Mouse (Mus musculus) E14TG2a.4 (cell line): ENCODE results near the gene Zfp341.

ENCODE experiments used
- CTCF ChIP-seq: conservative IDR thresholded peaks from 2 replicates; pipeline ENCODE4 v1.5.1; 2014; ENCODE audit warnings: low read length
- NANOG ChIP-seq: IDR thresholded peaks from 2 replicates; pipeline ENCODE4 v1.6.1; 2014; ENCODE audit warnings: borderline replicate concordance, low read length, mixed read lengths
- POU5F1 ChIP-seq: IDR thresholded peaks from 2 replicates; pipeline ENCODE4 v1.6.1; 2014; ENCODE audit warnings: low read length, borderline replicate concordance

DNA sequence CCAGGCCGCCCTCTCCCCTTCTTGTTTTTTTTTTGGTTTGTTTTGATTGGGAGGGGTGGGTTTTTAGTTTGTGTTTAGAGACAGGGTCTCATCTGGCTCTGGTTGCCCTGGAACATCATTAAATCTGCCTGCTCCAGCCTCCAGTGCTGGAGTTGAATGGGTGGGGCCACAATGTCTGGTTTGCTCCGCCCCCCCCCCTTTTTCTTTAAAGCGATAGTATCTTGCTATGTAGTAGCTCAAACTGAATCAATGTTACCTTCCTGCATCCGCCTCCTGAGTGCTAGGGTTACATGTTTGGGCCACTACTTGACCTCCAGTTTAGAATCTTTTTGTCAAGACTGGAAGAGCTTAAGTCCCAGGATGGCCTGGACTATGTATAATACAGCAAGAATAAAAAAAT, 41.8 kb upstream of the Zfp341 start:
- TF ChIP-seq CTCF (no peak), POU5F1 (no peak), NANOG (no peak)
